Comparison of ENCODE assay signal across 26 mouse cellular contexts in the genomic region with DNA sequence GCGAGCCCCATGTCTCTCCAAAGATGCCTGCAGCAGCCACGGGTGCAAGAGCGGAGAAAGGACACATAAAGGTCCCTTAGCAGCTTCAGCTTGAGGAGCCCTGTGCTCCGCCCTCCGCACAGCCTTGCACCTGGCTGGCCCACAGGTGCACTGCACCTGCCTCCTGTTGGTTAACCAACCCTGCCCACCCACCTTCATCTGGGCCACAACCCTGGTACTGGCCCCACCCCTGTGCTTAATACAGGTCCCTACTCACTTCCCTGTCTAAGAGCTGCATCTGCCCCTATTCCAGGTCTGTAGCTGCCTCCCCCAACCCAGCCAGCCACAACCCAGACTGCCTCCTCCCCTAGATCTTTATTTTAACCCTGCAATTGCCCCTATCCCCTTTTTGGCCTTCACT. TPM values are rescaled to one million over a fixed set of nuclear protein-coding genes. Genes with fewer than 3 reads are reported as not detected.
"Had no signal": no experiment of that assay in that cellular context is flagged by ENCODE, and none has a peak within 500 bp of the region (broad histone marks: within the 10 kb centered on the region; RNA-seq: fewer than 3 reads in every experiment).

No protein-coding gene starts in this region.

- H3K27ac ChIP-seq: kidney, embryonic 15.5 days; limb, embryonic 13.5 days; liver, embryonic 13.5 days; midbrain, embryonic 10.5 days; midbrain, embryonic 13.5 days; neural tube, embryonic 13.5 days had no signal

- ATAC-seq: midbrain, embryonic 13.5 days; midbrain, embryonic 16.5 days had no signal

- H3K4me2 ChIP-seq: kidney, embryonic 15.5 days; limb, embryonic 13.5 days; liver, embryonic 13.5 days; midbrain, embryonic 13.5 days; neural tube, embryonic 13.5 days had no signal

- H3K36me3 ChIP-seq: kidney, embryonic 15.5 days; limb, embryonic 13.5 days; liver, embryonic 13.5 days; midbrain, embryonic 10.5 days; midbrain, embryonic 13.5 days; neural tube, embryonic 13.5 days had no signal

- H3K4me3 ChIP-seq: kidney, embryonic 15.5 days; limb, embryonic 13.5 days; liver, embryonic 13.5 days; megakaryocyte, embryonic 14.5 days; midbrain, embryonic 10.5 days; midbrain, embryonic 13.5 days; myocyte; neural tube, embryonic 13.5 days had no signal

- DNase-seq: kidney, adult 8-10 months; kidney, postnatal 10 days; kidney, postnatal 36 days; left cerebral cortex, postnatal 4 days; liver, embryonic 13.5 days; lung, adult 2 months; lung, postnatal 10 days; lung, postnatal 36 days; retina, postnatal 1 day; right cerebral cortex, postnatal 25 days; spleen, adult 18-20 months; thymus, adult 2 months; thymus, postnatal 14 days; thymus, postnatal 4 days had no signal

- H3K9ac ChIP-seq: kidney, embryonic 15.5 days; limb, embryonic 13.5 days; liver, embryonic 13.5 days; midbrain, embryonic 13.5 days; neural tube, embryonic 13.5 days had no signal

- H3K27me3 ChIP-seq: kidney, embryonic 15.5 days; limb, embryonic 13.5 days; liver, embryonic 13.5 days; midbrain, embryonic 13.5 days; neural tube, embryonic 13.5 days had no signal

- H3K4me1 ChIP-seq: kidney, embryonic 15.5 days; liver, embryonic 13.5 days; midbrain, embryonic 13.5 days; neural tube, embryonic 13.5 days had no signal

- H3K9me3 ChIP-seq: kidney, embryonic 15.5 days; limb, embryonic 13.5 days; liver, embryonic 13.5 days; midbrain, embryonic 10.5 days; midbrain, embryonic 13.5 days; neural tube, embryonic 13.5 days had no signal

RNA-seq across cellular contexts. Expression of gene Cnpy1, which starts 16.5 kb away (rescaled TPM):
- total RNA-seq: monocyte, adult 5-6 weeks; neutrophil, adult 5-6 weeks had no signal
- polyA plus RNA-seq: liver, adult 2 months; liver, embryonic 16.5 days; myocyte; thymus, adult 2 months had no signal
